Mouse (Mus musculus) CH12.LX (cell line): Measurements from ENCODE around the gene Sept4.

Source experiments
- CHD1 ChIP-seq: IDR thresholded peaks from 2 replicates; pipeline ENCODE4 v1.6.1; 2012; ENCODE audit warnings: low read depth, low read length, improper control_type of control experiment, inconsistent platforms
- MAFK ChIP-seq: IDR thresholded peaks from 2 replicates; pipeline ENCODE4 v1.6.1; 2011; ENCODE audit warnings: low read length, improper control_type of control experiment; ENCODE audit not compliant: insufficient replicate concordance
- POLR2AphosphoS2 ChIP-seq: IDR thresholded peaks from 2 replicates; pipeline ENCODE4 v1.6.1; 2011; ENCODE audit warnings: low read depth, low read length, improper control_type of control experiment
- RAD21 ChIP-seq: IDR thresholded peaks from 2 replicates; pipeline ENCODE4 v1.6.1; 2011; ENCODE audit warnings: low read depth, mild to moderate bottlenecking, low read length, improper control_type of control experiment, moderate library complexity

DNA sequence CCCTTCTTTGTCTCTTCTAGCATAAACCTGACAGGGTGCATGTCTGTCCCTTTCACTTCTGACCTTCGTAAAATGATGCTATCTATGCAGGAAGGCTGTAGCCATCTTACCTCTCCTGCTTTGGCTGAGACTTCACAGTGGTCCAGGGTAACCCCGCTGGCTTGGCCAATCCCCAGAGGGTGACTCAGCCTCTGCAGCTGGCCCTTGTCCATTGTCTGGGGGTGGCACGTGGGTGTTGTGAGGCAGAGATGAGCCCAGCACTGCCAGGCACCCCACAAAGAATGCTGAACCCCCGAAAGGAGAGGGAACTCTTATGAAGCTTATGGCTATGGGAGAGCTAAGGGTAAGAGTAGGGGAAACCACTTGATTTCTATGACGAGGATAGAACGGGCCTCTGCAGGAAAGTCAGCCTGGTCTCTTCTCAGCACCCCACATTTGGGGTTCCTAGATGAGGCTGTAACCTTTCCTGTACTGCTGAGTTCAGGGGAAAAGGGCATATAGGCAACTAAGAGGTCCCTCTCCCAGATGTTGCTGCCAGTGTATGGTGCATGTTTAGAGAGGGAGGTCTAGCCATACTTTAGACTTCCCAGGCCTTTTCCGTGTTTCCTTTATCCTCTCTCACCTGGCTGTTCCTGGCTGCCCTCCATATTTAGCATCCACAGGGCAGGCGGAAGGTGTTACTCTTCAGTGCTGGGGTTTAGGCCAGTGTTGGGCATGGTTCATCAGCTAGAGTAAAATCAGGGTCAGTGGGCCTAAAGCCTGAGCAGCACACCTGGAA, 13.4 kb downstream of the Sept4 start:
- TF ChIP-seq CHD1 (no peak), RAD21 (no peak), MAFK (no peak), POLR2AphosphoS2 (no peak)
